10 mouse cellular contexts compared by ENCODE assay signal in the genomic region with DNA sequence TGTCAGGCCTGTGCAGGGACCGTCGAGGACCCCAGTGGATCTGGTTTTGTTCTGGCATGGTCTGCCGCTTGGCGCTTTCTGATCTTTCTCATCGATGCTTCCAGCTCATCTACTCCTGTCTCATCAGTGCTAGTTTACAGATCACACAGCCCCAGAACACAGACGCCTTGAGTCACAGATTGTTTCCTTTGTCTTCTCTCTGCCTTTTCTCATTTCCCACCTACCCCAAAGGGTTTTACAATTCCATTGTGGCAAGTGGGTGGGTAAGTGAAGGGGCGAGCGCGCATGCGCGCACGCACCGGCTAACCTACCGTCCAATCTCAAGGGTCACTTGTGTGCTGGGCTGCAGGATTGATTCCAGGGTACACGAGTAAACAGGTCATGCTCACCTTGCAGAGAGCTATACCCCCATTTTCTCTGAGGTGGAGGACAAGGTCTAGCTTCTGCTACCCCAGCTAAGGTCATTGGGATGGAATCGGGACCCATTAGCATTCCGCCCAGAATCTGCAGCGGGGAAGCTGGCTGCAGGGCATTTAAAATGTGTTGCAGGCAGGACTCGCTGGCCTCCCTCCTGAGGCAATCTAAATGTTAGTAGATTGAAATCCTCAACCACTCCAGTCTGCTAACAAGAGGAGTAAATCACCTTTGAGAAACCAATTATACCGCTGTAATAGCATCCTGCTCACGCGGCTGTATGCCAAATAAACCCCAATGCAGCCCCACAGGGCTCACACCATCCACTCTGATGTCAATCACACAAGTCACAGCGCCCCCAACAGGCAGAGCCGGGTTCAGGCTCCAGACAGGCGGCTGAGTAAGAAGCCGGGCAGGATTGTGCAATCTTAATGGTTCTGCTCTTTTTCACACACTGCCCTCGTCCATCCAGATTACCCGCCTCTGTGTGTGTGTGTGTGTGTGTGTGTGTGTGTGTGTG. TPM values are rescaled to one million over a fixed set of nuclear protein-coding genes. Genes with fewer than 3 reads are reported as not detected.
DNase-seq lines count a peak whose midpoint lies in the region; ATAC-seq and TF ChIP-seq lines count a peak whose summit lies in the region.
"Had no signal": no experiment of that assay in that cellular context is flagged by ENCODE, and none has a peak within 500 bp of the region (broad histone marks: within the 10 kb centered on the region; RNA-seq: fewer than 3 reads in every experiment).

No protein-coding gene starts in this region.

- WGBS in forebrain, embryonic 11.5 days: 54% methylated on average over 28 of the region's 28 CpGs
- 47% methylated on average over 28 of the region's 28 CpGs for WGBS in forebrain, embryonic 15.5 days
- WGBS in liver, postnatal 0 days (ENCODE audit: insufficient replicate concordance): 57% methylated on average over 28 of the region's 28 CpGs

- H3K4me3 ChIP-seq in forebrain, embryonic 11.5 days (ENCODE audit: low read depth, low read length): no peak overlapping the region
- no peak overlapping the region for H3K4me3 ChIP-seq in forebrain, embryonic 15.5 days
- H3K4me3 ChIP-seq in liver, postnatal 0 days (ENCODE audit: low read depth, low read length): no peak overlapping the region
- H3K4me3 ChIP-seq: megakaryocyte, embryonic 14.5 days had no signal

- TF ChIP-seq EP300 in liver, postnatal 0 days (IDR thresholded peaks at IDR 0.05; ENCODE audit: low read depth): no peak

- H3K36me3 ChIP-seq in forebrain, embryonic 11.5 days (ENCODE audit: control insufficient read depth, insufficient read depth, low read length): no peaks in the 10 kb centered on the region
- no peaks in the 10 kb centered on the region for H3K36me3 ChIP-seq in forebrain, embryonic 15.5 days
- H3K36me3 ChIP-seq in liver, postnatal 0 days (replicated peaks; ENCODE audit: insufficient read depth, low read length): no peaks in the 10 kb centered on the region

- 0 out of 2 replicates have a peak, but pooled peaks have one; percentile 10 for ATAC-seq in forebrain, embryonic 11.5 days (replicated peaks; ENCODE audit: low FRiP score)
- ATAC-seq in forebrain, embryonic 15.5 days (replicated peaks): no peak
- ATAC-seq in liver, postnatal 0 days: peak; percentile 77

- no peaks in the 10 kb centered on the region for H3K4me1 ChIP-seq in forebrain, embryonic 11.5 days (replicated peaks; ENCODE audit: control insufficient read depth, insufficient read depth, low read length)
- H3K4me1 ChIP-seq in forebrain, embryonic 15.5 days: no peaks in the 10 kb centered on the region
- H3K4me1 ChIP-seq in liver, postnatal 0 days (ENCODE audit: insufficient read depth): 0 out of 2 replicates have a peak, but pooled peaks cover 3% of the 10 kb centered on the region

- peak; percentile 70 for DNase-seq in forebrain, embryonic 11.5 days (ENCODE audit: low spot score)
- DNase-seq in thymus, postnatal 4 days: peak; percentile 28
- DNase-seq in thymus, postnatal 14 days: no peak
- peak; percentile 50 for DNase-seq in liver, postnatal 0 days
- DNase-seq in testis, postnatal 14 days (ENCODE audit: low spot score): peak; percentile 71
- DNase-seq in ovary, postnatal 10 days (ENCODE audit: low spot score): no peak
- no peak for DNase-seq in layer of hippocampus, postnatal 14 days (ENCODE audit: low spot score in 2 of 2)
- DNase-seq: kidney, adult 2 months had no signal

- no peaks in the 10 kb centered on the region for H3K27me3 ChIP-seq in forebrain, embryonic 11.5 days (ENCODE audit: control insufficient read depth, insufficient read depth, low read length)
- H3K27me3 ChIP-seq in forebrain, embryonic 15.5 days: no peaks in the 10 kb centered on the region
- H3K27me3 ChIP-seq in liver, postnatal 0 days (ENCODE audit: insufficient read depth, low read length): no peaks in the 10 kb centered on the region

- no peak overlapping the region for H3K9ac ChIP-seq in forebrain, embryonic 11.5 days (ENCODE audit: low read length)
- no peak overlapping the region for H3K9ac ChIP-seq in forebrain, embryonic 15.5 days (replicated peaks)
- no peak overlapping the region for H3K9ac ChIP-seq in liver, postnatal 0 days (replicated peaks)

- H3K4me2 ChIP-seq in forebrain, embryonic 11.5 days (ENCODE audit: low read depth, low read length, severe bottlenecking): no peak overlapping the region
- H3K4me2 ChIP-seq in forebrain, embryonic 15.5 days (replicated peaks): no peak overlapping the region
- H3K4me2 ChIP-seq in liver, postnatal 0 days (ENCODE audit: low read depth, low read length): no peak overlapping the region

- no peak overlapping the region for H3K27ac ChIP-seq in forebrain, embryonic 11.5 days (ENCODE audit: low read depth, low read length)
- H3K27ac ChIP-seq in forebrain, embryonic 15.5 days (replicated peaks): no peak overlapping the region
- H3K27ac ChIP-seq in liver, postnatal 0 days (ENCODE audit: low read depth): no peak overlapping the region

- peak; percentile 43 for TF ChIP-seq CTCF in liver, postnatal 0 days (IDR thresholded peaks at IDR 0.05; ENCODE audit: low read depth)

- no peaks in the 10 kb centered on the region for H3K9me3 ChIP-seq in forebrain, embryonic 11.5 days (ENCODE audit: control insufficient read depth, low read length)
- no peaks in the 10 kb centered on the region for H3K9me3 ChIP-seq in forebrain, embryonic 15.5 days
- no peaks in the 10 kb centered on the region for H3K9me3 ChIP-seq in liver, postnatal 0 days (ENCODE audit: low read length)

RNA-seq across cellular contexts. Expression of gene Glrx5, which starts 31.0 kb away (rescaled TPM):
- polyA plus RNA-seq in forebrain, embryonic 11.5 days (2014; fragmentation: Nextera tagmentation; extraction: Ambion mirVana): 188 and 196 TPM in 2 replicates
- polyA plus RNA-seq in forebrain, embryonic 15.5 days (2015; fragmentation: Nextera tagmentation; extraction: Ambion mirVana): 145 and 149 TPM in 2 replicates
- 349 and 355 TPM in 2 replicates for polyA plus RNA-seq in liver, postnatal 0 days (2015; fragmentation: Nextera tagmentation; extraction: Ambion mirVana)
- total RNA-seq in layer of hippocampus, postnatal 14 days (2021): 10 to 100 TPM; 57.1 to 65.6 TPM

RNA-seq across cellular contexts. Expression of gene Syne3, which starts 53.9 kb away (rescaled TPM):
- 0.20 and 0.28 TPM in 2 replicates for polyA plus RNA-seq in forebrain, embryonic 11.5 days (2014; fragmentation: Nextera tagmentation; extraction: Ambion mirVana)
- 0.11 TPM in 1 of 2 replicates, not detected in the other for polyA plus RNA-seq in forebrain, embryonic 15.5 days (2015; fragmentation: Nextera tagmentation; extraction: Ambion mirVana)
- polyA plus RNA-seq in liver, postnatal 0 days (2015; fragmentation: Nextera tagmentation; extraction: Ambion mirVana): 1.3 and 2.3 TPM in 2 replicates
- total RNA-seq in layer of hippocampus, postnatal 14 days (2021): 1 to 10 TPM; 1.2 to 2.1 TPM

Comparison
In these comparisons a context has a peak if more than half of its experiments do, and no peak if none do; other contexts are left out.
1. DNase-seq: peak in forebrain, embryonic 11.5 days (single experiment), thymus, postnatal 4 days (single experiment), liver, postnatal 0 days (single experiment) and testis, postnatal 14 days (single experiment); none in thymus, postnatal 14 days (single experiment), ovary, postnatal 10 days (single experiment) and layer of hippocampus, postnatal 14 days (0 of 2).